Mouse (Mus musculus) erythroblast, embryonic 14.5 days (primary cell): ENCODE results near the gene Itgb2. TPM values are rescaled to one million over a fixed set of nuclear protein-coding genes. Genes with fewer than 3 reads are reported as not detected.

Experiments used
- H3K27me3 ChIP-seq: 2 replicates; pipeline ENCODE4 v1.6.1; 2012; ENCODE audit warnings: inconsistent platforms; ENCODE audit not compliant: control insufficient read depth
- H3K36me3 ChIP-seq: 2 replicates; pipeline ENCODE4 v1.6.1; 2012; ENCODE audit warnings: mild to moderate bottlenecking, inconsistent platforms; ENCODE audit not compliant: control insufficient read depth
- H3K4me1 ChIP-seq: 2 replicates; pipeline ENCODE4 v1.6.1; 2012; ENCODE audit warnings: inconsistent platforms; ENCODE audit not compliant: control insufficient read depth
- H3K4me3 ChIP-seq: replicated peaks from 2 replicates; pipeline ENCODE3; 2012; ENCODE audit warnings: moderate library complexity, mild to moderate bottlenecking, inconsistent platforms
- H3K9me3 ChIP-seq: 2 replicates; pipeline ENCODE4 v1.6.1; 2012; ENCODE audit warnings: low read length, inconsistent platforms, mixed read lengths; ENCODE audit not compliant: control insufficient read depth
- GATA1 ChIP-seq: IDR thresholded peaks from 2 replicates; pipeline ENCODE4 v1.6.1; 2012; ENCODE audit warnings: low read length, inconsistent platforms, mixed read lengths
- TAL1 ChIP-seq: IDR thresholded peaks from 3 replicates; pipeline ENCODE4 v1.6.1; 2012; ENCODE audit warnings: low read length, inconsistent platforms, mixed read lengths
- polyA plus RNA-seq: library from polyadenylated mRNA; stranded (reverse); fragments of >175 nt; gene quantifications from 2 replicates; pipeline ENCODE4 v1.2.3, GENCODE M21; 2012

The Itgb2 gene
- polyA plus RNA-seq, 1 experiment: 0.14 TPM

GRCm38 (mm10) chr10:77541864-77542666 is 12.0 kb downstream of the Itgb2 start:
- Histone ChIP-seq H3K27me3 (no peaks in the 10 kb centered on the region), H3K36me3 (no peaks in the 10 kb centered on the region), H3K9me3 (no peaks in the 10 kb centered on the region), H3K4me1 (no peaks in the 10 kb centered on the region), H3K4me3 (no peak overlapping the region)
- TF ChIP-seq GATA1: no peak
- TF ChIP-seq TAL1: no peak

DNA sequence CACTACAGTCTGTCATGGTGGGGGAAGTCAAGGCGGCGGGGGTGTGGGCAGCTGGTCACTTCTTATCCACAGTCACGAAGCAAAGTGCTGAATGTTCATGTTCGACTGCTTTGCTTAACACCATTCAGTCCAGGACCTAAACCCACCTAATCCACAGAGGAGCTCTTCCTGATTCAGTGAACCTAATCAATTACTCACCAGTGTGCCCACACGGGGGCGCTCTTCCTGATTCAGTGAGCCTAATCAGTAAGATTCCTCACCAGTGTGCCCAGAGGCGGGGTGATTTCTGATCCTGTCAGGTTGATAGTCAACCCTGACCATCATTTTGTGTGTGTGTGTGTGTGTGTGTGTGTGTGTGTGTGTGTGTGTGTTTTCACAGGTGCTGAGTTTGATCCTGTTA is 13.2 kb downstream of the Itgb2 start:
- TF ChIP-seq GATA1: no peak
- no peak for TF ChIP-seq TAL1
- Histone ChIP-seq H3K4me3 (no peak overlapping the region), H3K4me1 (no peaks in the 10 kb centered on the region), H3K9me3 (no peaks in the 10 kb centered on the region), H3K36me3 (no peaks in the 10 kb centered on the region), H3K27me3 (no peaks in the 10 kb centered on the region)

DNA sequence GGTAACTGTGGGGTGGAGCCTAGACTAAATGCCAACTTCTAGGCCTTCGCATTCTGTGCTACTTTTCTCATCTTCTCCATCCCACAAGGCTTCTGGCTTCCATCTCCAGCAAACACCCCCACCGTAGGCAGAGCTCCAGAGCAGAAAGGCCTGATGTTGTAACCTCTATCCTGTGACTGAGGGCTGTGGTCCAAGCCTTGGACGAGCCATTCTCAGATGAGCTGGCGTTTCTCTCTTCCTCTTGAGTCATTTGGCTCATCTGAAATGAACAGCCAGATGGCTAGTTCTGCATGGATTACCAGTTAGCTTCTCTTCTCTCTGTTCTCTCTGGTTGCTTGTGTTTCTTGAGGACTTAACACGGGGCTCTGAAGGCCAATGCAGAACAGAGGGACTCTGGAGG is 14.9 kb downstream of the Itgb2 start:
- Histone ChIP-seq H3K9me3 (no peaks in the 10 kb centered on the region), H3K4me3 (no peak overlapping the region), H3K36me3 (no peaks in the 10 kb centered on the region; the same call in 1 of the 2 replicates), H3K27me3 (no peaks in the 10 kb centered on the region), H3K4me1 (no peaks in the 10 kb centered on the region)
- TF ChIP-seq GATA1 (no peak), TAL1 (no peak)

- no peaks in the 10 kb centered on the region; the same call in 1 of the 2 replicates for H3K36me3 ChIP-seq
- TF ChIP-seq TAL1 (no peak), GATA1 (no peak)
Measured at GRCm38 (mm10) chr10:77548576-77548975, 18.5 kb downstream of the Itgb2 start.

GRCm38 (mm10) chr10:77550874-77551273 is 20.8 kb downstream of the Itgb2 start:
- no peak overlapping the region for H3K4me3 ChIP-seq
- no peaks in the 10 kb centered on the region for H3K27me3 ChIP-seq
- H3K4me1 ChIP-seq: no peaks in the 10 kb centered on the region
- no peak for TF ChIP-seq TAL1
- no peak for TF ChIP-seq GATA1
- H3K9me3 ChIP-seq: no peaks in the 10 kb centered on the region
- no peaks in the 10 kb centered on the region; the same call in 1 of the 2 replicates for H3K36me3 ChIP-seq

More at GRCm38 (mm10) chr10:77548576-77548975, 18.5 kb downstream of the Itgb2 start:
- no peaks in the 10 kb centered on the region for H3K27me3 ChIP-seq
- H3K4me1 ChIP-seq: no peaks in the 10 kb centered on the region
- no peak overlapping the region for H3K4me3 ChIP-seq
- H3K9me3 ChIP-seq: no peaks in the 10 kb centered on the region

DNA sequence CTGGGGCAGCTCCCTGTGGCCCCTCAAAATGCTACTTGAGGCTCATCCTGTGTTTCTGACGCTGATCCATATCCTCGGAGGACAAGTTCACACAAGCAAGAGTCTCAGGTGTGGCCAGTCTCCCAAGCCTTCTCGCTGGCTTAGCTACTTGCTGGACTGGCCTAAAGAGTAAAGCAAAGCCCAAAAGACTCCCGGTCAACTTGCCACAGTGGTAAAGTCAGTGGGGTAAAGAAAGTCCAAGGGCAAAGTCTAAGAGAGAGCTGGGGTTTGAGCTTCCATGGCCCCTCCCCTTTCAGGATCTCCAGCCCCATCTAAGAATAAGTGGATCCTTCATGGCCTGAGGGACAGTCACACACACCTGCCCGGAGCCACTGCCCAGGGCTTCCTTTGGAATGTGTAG is 22.1 kb downstream of the Itgb2 start:
- Histone ChIP-seq H3K27me3 (no peaks in the 10 kb centered on the region), H3K9me3 (no peaks in the 10 kb centered on the region), H3K4me1 (no peaks in the 10 kb centered on the region), H3K36me3 (no peaks in the 10 kb centered on the region; the same call in 1 of the 2 replicates), H3K4me3 (no peak overlapping the region)
- TF ChIP-seq TAL1 (no peak), GATA1 (no peak)

GRCm38 (mm10) chr10:77553285-77553684 is 23.2 kb downstream of the Itgb2 start:
- no peaks in the 10 kb centered on the region for H3K9me3 ChIP-seq
- no peak for TF ChIP-seq GATA1
- TF ChIP-seq TAL1: no peak
- no peak overlapping the region for H3K4me3 ChIP-seq
- H3K27me3 ChIP-seq: no peaks in the 10 kb centered on the region
- no peaks in the 10 kb centered on the region; the same call in 1 of the 2 replicates for H3K36me3 ChIP-seq
- H3K4me1 ChIP-seq: no peaks in the 10 kb centered on the region

- TF ChIP-seq GATA1 (no peak), TAL1 (no peak)
- Histone ChIP-seq H3K4me3 (no peak overlapping the region), H3K4me1 (peaks cover 1% of the 10 kb centered on the region; the same call in 1 of the 2 replicates), H3K9me3 (no peaks in the 10 kb centered on the region), H3K36me3 (no peaks in the 10 kb centered on the region; the same call in 1 of the 2 replicates), H3K27me3 (no peaks in the 10 kb centered on the region)
Measured at GRCm38 (mm10) chr10:77554918-77555317, 24.9 kb downstream of the Itgb2 start.

GRCm38 (mm10) chr10:77556631-77557030 is 26.6 kb downstream of the Itgb2 start:
- Histone ChIP-seq H3K36me3 (no peaks in the 10 kb centered on the region), H3K27me3 (no peaks in the 10 kb centered on the region), H3K9me3 (no peaks in the 10 kb centered on the region), H3K4me1 (peaks cover 17% of the 10 kb centered on the region), H3K4me3 (no peak overlapping the region)
- TF ChIP-seq GATA1 (no peak), TAL1 (no peak)

DNA sequence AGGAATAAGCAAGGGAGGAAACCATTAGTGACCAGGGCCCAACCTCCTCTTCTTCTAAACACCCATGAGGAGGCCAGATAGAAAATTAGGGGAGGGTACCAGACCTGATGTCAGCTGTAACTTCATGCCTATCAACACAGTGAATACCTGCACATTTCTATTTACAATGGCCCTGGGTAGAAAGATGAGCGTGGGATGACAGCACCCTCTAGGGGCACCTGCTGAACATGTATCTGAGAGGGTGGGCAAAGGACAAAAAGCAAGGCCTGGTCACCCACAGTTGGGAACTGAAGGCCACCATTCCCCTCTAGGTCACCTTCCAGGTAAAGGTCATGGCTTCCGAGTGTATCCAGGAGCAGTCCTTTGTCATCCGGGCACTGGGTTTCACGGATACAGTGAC is 27.6 kb downstream of the Itgb2 start:
- TF ChIP-seq TAL1: no peak
- no peak for TF ChIP-seq GATA1
- Histone ChIP-seq H3K4me1 (peaks cover 21% of the 10 kb centered on the region), H3K36me3 (no peaks in the 10 kb centered on the region), H3K9me3 (no peaks in the 10 kb centered on the region), H3K4me3 (no peak overlapping the region), H3K27me3 (no peaks in the 10 kb centered on the region)
